Mouse (Mus musculus) kidney, adult 9 months (tissue): Measurements from ENCODE around the gene Josd2.

ENCODE experiments used
- DNase-seq: peaks from one replicate; pipeline ENCODE4 v3.0.0; 2022

Josd2 gene

GRCm38 (mm10) chr7:44507491-44507890, 39.7 kb downstream of the Josd2 start:
- no peak for DNase-seq

GRCm38 (mm10) chr7:44519240-44519913, 51.6 kb downstream of the Josd2 start:
- DNase-seq, result no peak

GRCm38 (mm10) chr7:44520990-44521389, 53.2 kb downstream of the Josd2 start:
- DNase-seq, result no peak
